Mouse (Mus musculus) mesoderm, embryonic 11.5 days (tissue): ENCODE measurements around the gene Wdr19.

Source experiments
- DNase-seq: peaks from one replicate; pipeline ENCODE4 v3.0.0-alpha.2; 2012; ENCODE audit warnings: low read depth, low spot score

The Wdr19 gene

GRCm38 (mm10) chr5:65199346-65200128 lies at the start of gene Wdr19:
TSS of gene Wdr19 (plus strand) at chr5:65199696.
- DNase-seq, result peak; percentile 99

GRCm38 (mm10) chr5:65149706-65150105 lies 49.8 kb upstream of the Wdr19 start:
- no peak for DNase-seq

- no peak for DNase-seq
Measured at GRCm38 (mm10) chr5:65150376-65150955, 49.0 kb upstream of the Wdr19 start.

GRCm38 (mm10) chr5:65151276-65151675 lies 48.2 kb upstream of the Wdr19 start:
- no peak for DNase-seq

- no peak for DNase-seq
Measured at GRCm38 (mm10) chr5:65151767-65152166, 47.7 kb upstream of the Wdr19 start.

- no peak for DNase-seq
Measured at GRCm38 (mm10) chr5:65154287-65154686, 45.2 kb upstream of the Wdr19 start.

GRCm38 (mm10) chr5:65156853-65157252 lies 42.6 kb upstream of the Wdr19 start:
- DNase-seq, result no peak

GRCm38 (mm10) chr5:65157412-65158381 lies 41.8 kb upstream of the Wdr19 start:
- no peak for DNase-seq

- DNase-seq, result no peak
Measured at GRCm38 (mm10) chr5:65158696-65159305, 40.7 kb upstream of the Wdr19 start.

GRCm38 (mm10) chr5:65163001-65163400 lies 36.5 kb upstream of the Wdr19 start:
- peak; percentile 66 for DNase-seq

- DNase-seq, result no peak
Measured at GRCm38 (mm10) chr5:65163489-65164092, 35.9 kb upstream of the Wdr19 start.

- no peak for DNase-seq
Measured at GRCm38 (mm10) chr5:65170206-65170605, 29.3 kb upstream of the Wdr19 start.

GRCm38 (mm10) chr5:65175035-65175917 lies 24.2 kb upstream of the Wdr19 start:
- DNase-seq, result no peak

GRCm38 (mm10) chr5:65175918-65176484 lies 23.5 kb upstream of the Wdr19 start:
- DNase-seq, result no peak

GRCm38 (mm10) chr5:65177026-65177514 lies 22.4 kb upstream of the Wdr19 start:
- DNase-seq, result no peak

GRCm38 (mm10) chr5:65178477-65178876 lies 21.0 kb upstream of the Wdr19 start:
- no peak for DNase-seq

- DNase-seq, result no peak
Measured at GRCm38 (mm10) chr5:65181160-65181793, 18.2 kb upstream of the Wdr19 start.

- no peak for DNase-seq
Measured at GRCm38 (mm10) chr5:65181794-65182169, 17.7 kb upstream of the Wdr19 start.

- no peak for DNase-seq
Measured at GRCm38 (mm10) chr5:65182268-65182667, 17.2 kb upstream of the Wdr19 start.
